Mouse (Mus musculus): ENCODE results near the gene Dip2c.

- TF ChIP-seq MAZ (IDR thresholded peaks at IDR 0.05; ENCODE audit: low read depth, low read length) (no peak), MAX (IDR thresholded peaks at IDR 0.05; ENCODE audit: low read length) (no peak), CTCF (conservative IDR thresholded peaks at IDR 0.05 in 1 of 2, IDR thresholded peaks at IDR 0.05 in 1 of 2; ENCODE audit: low read depth in 2 of 2, low read length in 2 of 2) (no peak), ZKSCAN1 (IDR thresholded peaks at IDR 0.05; ENCODE audit: borderline replicate concordance, low read depth, low read length) (no peak), NELFE (IDR thresholded peaks at IDR 0.05; ENCODE audit: low read depth, low read length) (no peak), POLR2A (IDR thresholded peaks at IDR 0.05; ENCODE audit: low read depth, low read length) (no peak), EP300 (IDR thresholded peaks at IDR 0.05; ENCODE audit: low read length) (no peak), POLR2AphosphoS2 (IDR thresholded peaks at IDR 0.05; ENCODE audit: low read depth, low read length) (no peak), PAX5 (IDR thresholded peaks at IDR 0.05; ENCODE audit: low read length) (no peak)
Measured at GRCm38 (mm10) chr13:9637949-9638348, 361.6 kb downstream of the Dip2c start.
